Mouse (Mus musculus) CD4-positive naive resting alpha-beta T cell, adult 76 days (primary cell): ENCODE measurements around the gene Casz1. TPM values are rescaled to one million over a fixed set of nuclear protein-coding genes. Genes with fewer than 3 reads are reported as not detected.

Experiments
- total RNA-seq: library from RNA; stranded (reverse); gene quantifications from one replicate; pipeline ENCODE4 v1.2.4, GENCODE M21; 2023

Gene Casz1
- 8.4 TPM for total RNA-seq

GRCm38 (mm10) chr4:148804137-148804779 lies at the start of gene Casz1:
Casz1 (plus strand) TSS chr4:148804429.

Other genes with a start within 250 kb of the Casz1 start
- gene Exosc10, start 246.0 kb upstream of the Casz1 start, total RNA-seq, result 113 TPM
- 28.2 TPM for gene Srm, start 212.9 kb upstream of the Casz1 start, total RNA-seq
- 0.47 TPM for gene Masp2, start 201.9 kb upstream of the Casz1 start, total RNA-seq
- 331 TPM for gene Tardbp, start 177.4 kb upstream of the Casz1 start, total RNA-seq
- not detected for gene Gm572, start 161.1 kb upstream of the Casz1 start, total RNA-seq